15 mouse cellular contexts compared by ENCODE assay signal in the genomic region with DNA sequence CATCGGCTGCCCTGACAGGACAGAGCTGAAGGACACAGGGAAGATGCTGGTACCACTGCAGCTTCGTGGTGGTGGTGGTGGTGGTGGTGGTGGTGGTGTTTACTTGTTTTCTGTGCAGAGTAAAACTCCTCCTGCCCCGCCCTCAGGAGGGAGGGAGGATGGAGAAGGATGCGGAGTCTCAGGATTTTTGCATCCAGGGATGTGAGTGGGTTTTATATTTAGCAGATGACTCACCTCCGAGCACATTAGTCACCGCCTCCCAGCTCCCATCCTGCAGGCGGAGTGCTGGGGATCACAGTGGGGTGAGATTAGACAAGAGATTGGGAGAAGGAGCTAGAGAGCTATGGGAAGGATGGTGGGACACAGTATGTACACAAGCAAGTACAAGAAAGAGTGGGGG. TPM values are rescaled to one million over a fixed set of nuclear protein-coding genes. Genes with fewer than 3 reads are reported as not detected.
A peak's percentile ranks its signal among the peaks of the same experiment; 100 is the strongest.
DNase-seq lines count a peak whose midpoint lies in the region; ATAC-seq lines count a peak whose summit lies in the region.
"Had no signal": no experiment of that assay in that cellular context is flagged by ENCODE, and none has a peak within 500 bp of the region (broad histone marks: within the 10 kb centered on the region; RNA-seq: fewer than 3 reads in every experiment).

No protein-coding gene starts in this region.

- H3K4me1 ChIP-seq in kidney, embryonic 15.5 days: 0 out of 2 replicates have a peak, but pooled peaks cover 4% of the 10 kb centered on the region
- no peaks in the 10 kb centered on the region; the same call in 1 of the 2 replicates for H3K4me1 ChIP-seq in hindbrain, embryonic 10.5 days (replicated peaks)
- H3K4me1 ChIP-seq: heart, embryonic 15.5 days; liver, embryonic 12.5 days; neural tube, embryonic 15.5 days had no signal

- H3K4me2 ChIP-seq in kidney, embryonic 15.5 days: no peak overlapping the region
- H3K4me2 ChIP-seq: heart, embryonic 15.5 days; liver, embryonic 12.5 days; neural tube, embryonic 15.5 days had no signal

- DNase-seq in layer of hippocampus, adult 18-20 months (ENCODE audit: low spot score in 2 of 2): peak; percentile 57 to 77
- no peak for DNase-seq in layer of hippocampus, adult 9-10 months (ENCODE audit: low spot score)
- DNase-seq in cerebellum, adult 11 months: peak; percentile 60
- DNase-seq in frontal cortex, adult 2 months (ENCODE audit: extremely low spot score in 1 of 2, low spot score in 1 of 2): peak; percentile 82 to 87
- peak; percentile 54 to 67 for DNase-seq in right cerebral cortex, postnatal 10 days (ENCODE audit: low spot score in 2 of 2)
- no peak for DNase-seq in kidney, postnatal 14 days
- no peak for DNase-seq in hindbrain, embryonic 10.5 days (ENCODE audit: low spot score)
- DNase-seq: gastrocnemius, postnatal 14 days; lung, postnatal 36 days; thymus, postnatal 25 days had no signal

- no peak overlapping the region for H3K9ac ChIP-seq in kidney, embryonic 15.5 days
- H3K9ac ChIP-seq: heart, embryonic 15.5 days; liver, embryonic 12.5 days; neural tube, embryonic 15.5 days had no signal

- no peaks in the 10 kb centered on the region for H3K27me3 ChIP-seq in kidney, embryonic 15.5 days
- H3K27me3 ChIP-seq in hindbrain, embryonic 10.5 days (ENCODE audit: insufficient read depth, poor library complexity, severe bottlenecking): no peaks in the 10 kb centered on the region; the same call in 1 of the 2 replicates
- H3K27me3 ChIP-seq: heart, embryonic 15.5 days; liver, embryonic 12.5 days; neural tube, embryonic 15.5 days had no signal

- no peak overlapping the region for H3K27ac ChIP-seq in kidney, embryonic 15.5 days
- no peak overlapping the region for H3K27ac ChIP-seq in hindbrain, embryonic 10.5 days
- H3K27ac ChIP-seq: heart, embryonic 15.5 days; liver, embryonic 12.5 days; neural tube, embryonic 15.5 days had no signal

- WGBS in kidney, embryonic 15.5 days: 59% methylated on average over 7 of the region's 7 CpGs
- 81% methylated on average over 7 of the region's 7 CpGs for WGBS in hindbrain, embryonic 10.5 days

- no peaks in the 10 kb centered on the region for H3K36me3 ChIP-seq in kidney, embryonic 15.5 days
- no peaks in the 10 kb centered on the region for H3K36me3 ChIP-seq in hindbrain, embryonic 10.5 days
- H3K36me3 ChIP-seq: heart, embryonic 15.5 days; liver, embryonic 12.5 days; neural tube, embryonic 15.5 days had no signal

- no peaks in the 10 kb centered on the region for H3K9me3 ChIP-seq in kidney, embryonic 15.5 days (replicated peaks)
- no peaks in the 10 kb centered on the region for H3K9me3 ChIP-seq in hindbrain, embryonic 10.5 days
- H3K9me3 ChIP-seq: heart, embryonic 15.5 days; liver, embryonic 12.5 days; neural tube, embryonic 15.5 days had no signal

- no peak for ATAC-seq in kidney, embryonic 15.5 days (replicated peaks; ENCODE audit: low FRiP score)
- ATAC-seq: inflammation-experienced regulatory T-cells, adult 6 months; liver, embryonic 12.5 days had no signal

- H3K4me3 ChIP-seq in kidney, embryonic 15.5 days (replicated peaks): no peak overlapping the region
- no peak overlapping the region for H3K4me3 ChIP-seq in hindbrain, embryonic 10.5 days
- H3K4me3 ChIP-seq: heart, embryonic 15.5 days; liver, embryonic 12.5 days; neural tube, embryonic 15.5 days had no signal

RNA-seq across cellular contexts. Expression of gene Kcna5, which starts 34.6 kb away (rescaled TPM):
- total RNA-seq in layer of hippocampus, adult 18-20 months (2021): 1 to 10 TPM; 1.6 to 2.0 TPM
- polyA plus RNA-seq in frontal cortex, adult 2 months (2012; rRNA removed): 5.4 and 6.3 TPM in 2 replicates
- 3.2 and 4.5 TPM in 2 replicates for polyA plus RNA-seq in kidney, embryonic 15.5 days (2015; fragmentation: Nextera tagmentation; extraction: Ambion mirVana)
- polyA plus RNA-seq in hindbrain, embryonic 10.5 days (2016; fragmentation: Nextera tagmentation; extraction: Ambion mirVana): 2.9 and 3.7 TPM in 2 replicates
- polyA plus RNA-seq: inflammation-experienced regulatory T-cells, adult 6 months had no signal

Comparison
In these comparisons a context has a peak if more than half of its experiments do, and no peak if none do; other contexts are left out.
1. DNase-seq: peak in layer of hippocampus, adult 18-20 months (2 of 2), cerebellum, adult 11 months (single experiment), frontal cortex, adult 2 months (2 of 2) and right cerebral cortex, postnatal 10 days (2 of 2); none in layer of hippocampus, adult 9-10 months (single experiment), kidney, postnatal 14 days (single experiment) and hindbrain, embryonic 10.5 days (single experiment).